Mouse (Mus musculus) brain, adult 2 months (tissue): ENCODE measurements at regions not wholly inside any gene's neighbourhood (a gene's known extent, or its start where the extent isn't known, plus 50 kb on each side); places are given as distances from the start of the nearest gene placed in this dataset.

Experiments used
- DNase-seq: peaks from one replicate; pipeline ENCODE4 v3.0.0; 2011; ENCODE audit warnings: low read depth, low spot score

GRCm38 (mm10) chr13:112071209-112071955, 216.9 kb upstream of the Ankrd55 start:
- peak; percentile 57 for DNase-seq

GRCm38 (mm10) chr13:112071956-112072314, 216.3 kb upstream of the Ankrd55 start:
- no peak for DNase-seq

DNA sequence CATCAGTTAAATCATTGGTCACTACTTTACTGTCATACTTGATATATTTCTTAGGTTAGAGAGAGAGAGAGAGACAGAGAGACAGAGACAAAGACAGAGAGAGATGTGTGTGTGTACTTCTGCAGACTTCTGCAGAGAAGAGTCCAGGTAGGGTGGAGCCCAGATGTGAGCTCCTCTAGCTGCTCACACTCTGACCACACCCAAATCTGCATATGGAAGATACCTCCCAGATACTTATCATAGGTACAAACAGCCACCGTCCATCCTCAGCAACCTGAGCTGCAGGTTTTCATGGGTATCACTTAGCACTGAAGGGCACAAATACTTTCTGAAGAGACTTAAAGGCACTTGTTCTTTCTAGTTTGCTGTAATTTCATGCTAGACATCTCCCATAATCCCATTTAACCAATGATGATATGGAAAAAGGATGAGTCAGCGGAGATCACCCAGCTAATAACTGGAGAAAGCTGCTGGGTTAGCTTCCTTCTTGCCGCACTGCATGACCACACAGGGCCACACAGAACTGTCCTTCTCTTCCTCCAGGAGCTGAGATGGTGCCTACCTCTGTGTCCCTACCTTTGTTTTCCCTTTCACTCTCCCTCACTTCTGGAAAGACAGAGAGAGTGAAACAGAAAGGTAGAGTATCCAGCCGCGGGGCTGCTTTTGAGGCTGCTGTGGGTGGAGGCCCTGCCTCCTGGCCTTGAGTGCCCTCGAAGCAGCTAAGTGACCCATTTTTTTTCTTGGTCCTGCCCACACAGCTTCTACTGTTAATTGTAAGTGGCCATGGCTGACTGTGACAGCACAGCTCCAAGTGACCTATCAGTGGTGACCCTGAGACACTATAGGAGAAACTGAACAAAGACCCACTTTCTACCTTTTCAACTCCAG, 214.5 kb upstream of the Ankrd55 start:
- DNase-seq, result no peak

- no peak for DNase-seq
These were observed 212.3 kb upstream of the Ankrd55 start for GRCm38 (mm10) chr13:112075847-112076479.

GRCm38 (mm10) chr13:112078088-112078487, 210.2 kb upstream of the Ankrd55 start:
- DNase-seq, result no peak

- no peak for DNase-seq
These were observed 206.3 kb upstream of the Ankrd55 start for GRCm38 (mm10) chr13:112081935-112082334.

GRCm38 (mm10) chr13:112084484-112085278, 203.6 kb upstream of the Ankrd55 start:
- DNase-seq, result no peak

DNA sequence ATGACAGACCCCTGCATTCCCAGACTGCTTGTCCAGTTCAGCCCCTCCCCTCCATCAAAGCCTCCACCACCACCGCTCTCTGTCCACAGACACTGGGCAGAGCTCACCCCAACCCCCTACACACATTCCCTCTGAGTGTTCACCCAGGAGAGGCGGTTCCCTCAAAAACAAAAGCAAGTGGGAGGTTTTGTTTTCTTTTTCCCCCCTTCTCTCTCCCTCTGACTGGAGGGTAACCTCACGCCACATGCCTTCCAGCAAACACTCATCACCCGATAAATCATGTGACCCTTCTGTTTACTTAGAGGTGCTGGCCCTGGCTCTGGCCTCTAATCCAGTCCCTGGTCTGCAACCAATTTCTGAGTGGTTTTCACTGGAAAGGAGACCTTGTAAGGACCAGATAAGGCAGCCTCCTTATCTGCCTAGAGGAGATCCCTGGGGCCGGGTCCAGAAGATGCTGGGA, 199.9 kb upstream of the Ankrd55 start:
- DNase-seq, result no peak

DNA sequence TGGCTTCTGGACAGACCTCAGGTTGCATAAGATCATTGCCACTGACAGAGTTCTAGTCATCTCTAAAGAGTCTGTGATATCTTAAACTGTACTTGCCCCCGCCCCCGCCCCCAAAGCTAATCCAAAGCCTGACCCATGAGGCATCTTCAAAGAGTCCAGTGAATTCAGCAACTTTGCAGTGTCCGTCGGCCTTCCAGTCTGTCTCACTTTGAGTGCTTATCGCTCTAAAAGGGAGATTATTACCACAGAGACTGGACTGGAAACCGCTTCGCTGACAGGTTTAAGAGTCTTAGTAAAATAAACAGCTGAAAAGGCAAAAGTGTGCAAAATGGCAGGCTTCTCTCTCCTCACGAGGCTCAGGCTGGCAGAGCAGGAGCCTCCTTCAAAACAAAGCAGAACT, 197.5 kb upstream of the Ankrd55 start:
- no peak for DNase-seq

- peak; percentile 13 for DNase-seq
These were observed 192.6 kb upstream of the Ankrd55 start for GRCm38 (mm10) chr13:112095595-112096139.

DNA sequence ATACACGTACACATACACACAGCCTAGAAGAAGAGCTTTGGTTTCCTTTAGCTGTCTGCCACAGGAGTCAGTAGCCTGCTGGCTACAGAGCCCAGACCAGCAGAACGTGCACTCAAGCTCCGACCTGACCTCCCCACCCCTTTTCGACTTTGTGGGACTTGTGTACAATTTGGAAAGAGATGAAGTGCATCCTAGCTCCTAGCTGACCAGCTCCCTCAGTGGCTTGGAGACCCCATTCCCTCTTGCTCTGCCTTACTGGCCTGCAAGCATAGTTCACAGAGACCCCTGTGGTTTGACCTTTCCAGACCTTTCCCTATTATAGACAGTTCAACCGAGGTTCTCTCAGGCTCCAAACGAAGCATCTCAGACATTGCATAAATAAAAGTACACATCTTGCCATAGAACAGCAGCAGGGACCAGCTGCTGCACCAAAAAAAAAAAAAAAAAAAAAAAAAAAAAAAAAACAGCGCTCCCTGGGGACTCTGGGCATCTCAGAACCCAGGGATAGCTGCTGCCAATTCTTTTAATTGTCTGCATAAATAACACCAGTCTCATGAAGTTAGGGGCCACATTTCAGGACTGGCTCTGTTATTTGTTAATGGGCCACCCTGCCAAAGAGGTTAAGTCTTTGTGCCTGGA, 188.2 kb upstream of the Ankrd55 start:
- no peak for DNase-seq

DNA sequence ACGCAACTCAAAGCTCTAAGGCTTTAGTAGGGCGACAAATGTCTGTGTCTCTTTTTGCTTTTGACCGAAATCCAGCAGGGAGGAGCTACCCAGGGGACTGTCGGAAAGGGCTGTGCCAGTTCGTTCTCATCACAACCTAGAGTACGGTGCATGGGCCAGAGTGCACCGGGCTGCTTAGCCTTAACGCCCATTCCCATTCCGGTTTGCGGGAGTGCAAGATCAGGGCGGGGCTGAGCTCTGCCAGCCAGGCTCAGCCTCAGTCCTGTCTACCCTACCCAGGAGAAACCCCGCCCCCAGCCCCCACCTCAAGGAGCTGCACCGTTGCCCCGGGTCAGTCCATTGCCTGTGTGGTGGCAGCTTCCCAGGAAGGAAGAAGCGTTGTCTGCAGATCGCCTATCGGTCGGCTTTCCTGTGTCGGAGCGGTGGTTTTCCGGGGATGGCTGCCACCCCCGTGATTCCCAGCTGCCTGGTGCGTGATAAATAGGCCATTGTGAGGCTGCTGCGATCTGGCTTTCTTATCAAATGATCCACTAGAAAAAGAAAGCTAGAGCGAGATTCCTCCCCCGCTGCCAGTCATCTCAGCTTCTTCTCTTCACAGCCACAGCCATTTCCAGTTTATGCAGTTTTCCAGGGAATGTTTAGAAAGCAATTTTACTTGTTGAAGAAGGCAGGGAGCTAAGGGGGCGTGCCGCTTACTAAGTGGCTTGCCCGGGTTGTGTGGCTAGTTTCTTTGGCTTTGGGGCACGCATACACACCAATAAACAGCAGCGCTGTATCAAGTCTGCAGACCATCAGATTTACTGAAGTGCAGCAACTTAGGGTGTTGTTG, 187.4 kb upstream of the Ankrd55 start:
- DNase-seq, result peak; percentile 71

DNA sequence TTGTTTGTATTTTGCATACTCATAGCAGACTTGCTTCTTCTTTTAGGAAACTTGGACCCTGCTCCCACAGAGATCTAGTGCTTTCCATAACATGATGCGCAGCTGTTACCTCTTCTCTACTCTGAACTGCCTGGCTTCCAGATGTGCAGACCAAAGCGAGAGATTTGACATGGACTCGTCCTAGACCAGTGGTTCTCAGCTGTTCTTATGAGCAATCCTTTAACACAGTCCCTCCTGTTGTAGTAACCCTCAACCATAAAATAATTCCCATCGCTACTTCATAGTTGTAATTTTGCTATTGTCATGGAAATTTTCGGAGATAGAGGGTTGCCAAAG, 186.9 kb upstream of the Ankrd55 start:
- no peak for DNase-seq

- no peak for DNase-seq
These were observed 182.3 kb upstream of the Ankrd55 start for GRCm38 (mm10) chr13:112105953-112106352.

GRCm38 (mm10) chr13:112114741-112115201, 173.5 kb upstream of the Ankrd55 start:
- DNase-seq, result no peak

- peak; percentile 39 for DNase-seq
These were observed 172.0 kb upstream of the Ankrd55 start for GRCm38 (mm10) chr13:112116101-112116726.

GRCm38 (mm10) chr13:112118564-112118963, 169.7 kb upstream of the Ankrd55 start:
- no peak for DNase-seq

GRCm38 (mm10) chr13:112119611-112120041, 168.6 kb upstream of the Ankrd55 start:
- no peak for DNase-seq

DNA sequence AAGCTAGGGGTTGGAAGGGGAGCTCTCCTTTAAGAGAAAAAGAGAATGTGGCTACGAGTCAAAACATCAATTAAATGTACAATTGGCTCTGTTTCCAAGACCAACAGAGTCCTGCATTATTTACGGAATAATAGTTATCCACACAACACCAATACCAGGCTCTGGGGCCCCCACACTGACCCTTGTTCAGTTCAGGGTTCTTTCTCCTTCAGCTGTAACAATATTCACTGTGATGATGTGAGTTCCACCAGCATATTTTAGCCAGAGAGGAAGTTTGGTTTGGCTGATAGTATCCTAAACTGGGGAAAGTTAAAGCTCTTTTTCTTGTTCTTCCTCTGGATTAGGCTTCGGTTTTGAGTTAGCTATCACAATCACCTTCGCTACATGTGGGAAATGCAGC, 167.9 kb upstream of the Ankrd55 start:
- DNase-seq, result no peak
